25 mouse cellular contexts compared by ENCODE assay signal in the genomic region with DNA sequence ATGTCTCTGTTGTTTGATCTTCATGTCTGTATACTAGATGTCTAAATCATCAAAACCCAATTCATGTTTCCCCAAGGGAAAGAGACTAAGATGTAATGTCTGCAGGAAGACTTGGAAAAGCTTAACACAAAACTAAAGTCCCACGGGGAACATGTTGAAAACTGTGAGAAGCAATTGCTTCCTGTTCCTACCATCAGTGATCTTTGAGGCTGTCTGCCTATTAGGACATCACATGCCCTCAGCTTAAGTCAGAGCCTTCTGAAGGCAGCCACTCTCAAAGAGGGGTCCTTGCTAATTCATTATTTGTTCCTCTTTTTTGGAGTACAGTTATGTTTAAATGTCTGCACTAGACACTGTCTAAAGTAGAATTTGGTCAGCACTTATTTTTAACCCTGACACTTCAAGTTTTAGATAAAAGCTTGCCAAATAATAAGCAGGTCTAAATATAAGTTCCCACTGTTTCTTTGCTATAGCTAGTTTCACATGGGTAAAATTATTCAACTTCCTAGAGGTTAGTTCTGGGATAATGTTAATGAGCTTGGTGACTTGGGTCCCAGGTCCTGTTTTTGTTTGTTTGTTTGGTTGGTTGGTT.
DNase-seq lines count a peak whose midpoint lies in the region; ATAC-seq lines count a peak whose summit lies in the region.
"Had no signal": no experiment of that assay in that cellular context is flagged by ENCODE, and none has a peak within 500 bp of the region (broad histone marks: within the 10 kb centered on the region; RNA-seq: fewer than 3 reads in every experiment).

No protein-coding gene starts in this region.

- WGBS in heart, embryonic 14.5 days, result 36% methylated on average over 1 of the region's 1 CpGs

- no peak overlapping the region for H3K9ac ChIP-seq in heart, embryonic 14.5 days (ENCODE audit: low read length)
- H3K9ac ChIP-seq: embryonic facial prominence, embryonic 12.5 days; hindbrain, embryonic 13.5 days; limb, embryonic 13.5 days; liver, embryonic 14.5 days; neural tube, embryonic 13.5 days; stomach, embryonic 15.5 days had no signal

- H3K4me3 ChIP-seq in heart, embryonic 14.5 days (ENCODE audit: control insufficient read depth in 1 of 2, insufficient read depth in 1 of 2, low read depth in 1 of 2, low read length in 2 of 2), result no peak overlapping the region
- H3K4me3 ChIP-seq: embryonic facial prominence, embryonic 12.5 days; hindbrain, embryonic 13.5 days; layer of hippocampus, adult 2 months; limb, embryonic 13.5 days; megakaryocyte, embryonic 14.5 days; neural tube, embryonic 13.5 days; stomach, embryonic 15.5 days had no signal

- H3K9me3 ChIP-seq in heart, embryonic 14.5 days (ENCODE audit: control insufficient read depth, low read length), result no peaks in the 10 kb centered on the region
- H3K9me3 ChIP-seq: embryonic facial prominence, embryonic 12.5 days; hindbrain, embryonic 13.5 days; limb, embryonic 13.5 days; neural tube, embryonic 13.5 days; stomach, embryonic 15.5 days had no signal

- peak overlapping the region; percentile 75 to 89 for H3K27ac ChIP-seq in heart, embryonic 14.5 days (replicated peaks in 1 of 2; ENCODE audit: control insufficient read depth in 1 of 2, insufficient read depth in 1 of 2, low read depth in 2 of 2, low read length in 2 of 2)
- H3K27ac ChIP-seq: embryonic facial prominence, embryonic 12.5 days; hindbrain, embryonic 13.5 days; layer of hippocampus, adult 2 months; limb, embryonic 13.5 days; liver, embryonic 14.5 days; neural tube, embryonic 13.5 days; stomach, embryonic 15.5 days had no signal

- peak overlapping the region; percentile 18; the same call in 1 of the 2 replicates for H3K4me2 ChIP-seq in heart, embryonic 14.5 days (ENCODE audit: low read length)
- H3K4me2 ChIP-seq: embryonic facial prominence, embryonic 12.5 days; hindbrain, embryonic 13.5 days; limb, embryonic 13.5 days; neural tube, embryonic 13.5 days; stomach, embryonic 15.5 days had no signal

- DNase-seq in heart, adult 9 months (ENCODE audit: low spot score in 2 of 2), result peak; percentile 11 to 12
- DNase-seq in heart, postnatal 4 days, result no peak
- peak; percentile 7 for DNase-seq in lung, postnatal 36 days
- no peak for DNase-seq in urinary bladder, postnatal 14 days (ENCODE audit: low spot score)
- no peak for DNase-seq in right cerebral cortex, postnatal 36 days (ENCODE audit: low spot score in 2 of 2)
- DNase-seq: adrenal gland, adult 8-10 months; cerebellum, adult 8-10 months; gastrocnemius, postnatal 25 days; kidney, adult 2 months; kidney, postnatal 10 days; layer of hippocampus, postnatal 36 days; midbrain, embryonic 14.5 days; thymus, adult 2 months had no signal

- H3K4me1 ChIP-seq in heart, embryonic 14.5 days (ENCODE audit: control insufficient read depth in 2 of 2, insufficient read depth in 2 of 2, low read length in 2 of 2), result peaks cover 2 to 19% of the 10 kb centered on the region in 2 experiments; a peak in 2 of 4 replicates
- H3K4me1 ChIP-seq: embryonic facial prominence, embryonic 12.5 days; hindbrain, embryonic 13.5 days; megakaryocyte, embryonic 14.5 days; neural tube, embryonic 13.5 days; stomach, embryonic 15.5 days had no signal

- no peaks in the 10 kb centered on the region for H3K36me3 ChIP-seq in heart, embryonic 14.5 days (ENCODE audit: control insufficient read depth, insufficient read depth, low read length)
- H3K36me3 ChIP-seq: embryonic facial prominence, embryonic 12.5 days; hindbrain, embryonic 13.5 days; limb, embryonic 13.5 days; neural tube, embryonic 13.5 days; stomach, embryonic 15.5 days had no signal

- ATAC-seq in common myeloid progenitor, adult 5-6 weeks (replicated peaks; ENCODE audit: low read depth, poor library complexity, severe bottlenecking), result peak; percentile 56; the same call in 1 of the 2 replicates
- ATAC-seq in heart, embryonic 14.5 days (ENCODE audit: insufficient number of reproducible peaks, insufficient read depth, low FRiP score, low read depth), result no peak
- ATAC-seq: forebrain, embryonic 14.5 days; inflammation-experienced regulatory T-cells, adult 6 months had no signal

- H3K27me3 ChIP-seq in heart, embryonic 14.5 days (ENCODE audit: control insufficient read depth, insufficient read depth, low read length), result no peaks in the 10 kb centered on the region
- H3K27me3 ChIP-seq: embryonic facial prominence, embryonic 12.5 days; hindbrain, embryonic 13.5 days; limb, embryonic 13.5 days; megakaryocyte, embryonic 14.5 days; neural tube, embryonic 13.5 days; stomach, embryonic 15.5 days had no signal

Comparison
In these comparisons a context has a peak if more than half of its experiments do, and no peak if none do; other contexts are left out.
1. DNase-seq: peak in heart, adult 9 months (2 of 2) and lung, postnatal 36 days (single experiment); none in heart, postnatal 4 days (single experiment), urinary bladder, postnatal 14 days (single experiment) and right cerebral cortex, postnatal 36 days (0 of 2).